12 mouse cellular contexts compared by ENCODE assay signal in the genomic region with DNA sequence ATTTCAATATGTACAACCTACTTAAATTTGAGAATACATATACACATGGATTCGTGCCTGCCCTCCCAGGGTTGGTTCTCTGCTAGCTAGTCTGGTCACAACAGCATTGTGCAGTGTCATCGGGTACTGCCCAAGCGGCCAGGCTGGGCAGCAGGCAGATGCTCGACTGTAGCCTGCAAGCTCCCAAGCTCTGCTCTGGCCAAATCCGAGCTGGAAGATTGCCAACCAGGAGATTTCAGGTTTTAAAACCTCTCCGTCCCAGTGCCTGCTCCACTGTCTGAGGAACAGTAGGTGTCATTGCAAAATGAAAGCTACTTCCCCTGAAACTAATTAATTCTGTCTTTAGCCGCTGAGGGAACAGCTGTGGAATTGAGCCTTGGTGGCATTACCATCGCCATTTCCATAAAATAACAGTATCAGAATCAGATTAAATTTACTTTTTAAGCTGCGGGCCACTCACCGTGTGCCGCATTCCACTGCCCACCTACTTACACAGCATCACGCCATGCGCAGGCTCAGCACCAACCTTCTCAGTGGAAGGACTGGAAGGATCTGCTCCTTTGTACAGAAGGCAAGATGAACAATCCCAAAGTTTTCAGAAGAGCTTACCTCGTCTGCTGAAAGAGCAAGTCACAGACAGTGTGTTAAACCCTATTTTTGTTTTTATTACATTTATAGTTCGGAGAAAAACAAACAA. TPM values are rescaled to one million over a fixed set of nuclear protein-coding genes. Genes with fewer than 3 reads are reported as not detected.
A peak's percentile ranks its signal among the peaks of the same experiment; 100 is the strongest.
DNase-seq lines count a peak whose midpoint lies in the region; ATAC-seq lines count a peak whose summit lies in the region.
"Had no signal": no experiment of that assay in that cellular context is flagged by ENCODE, and none has a peak within 500 bp of the region (broad histone marks: within the 10 kb centered on the region; RNA-seq: fewer than 3 reads in every experiment).

No protein-coding gene starts in this region.

- H3K36me3 ChIP-seq in neural tube, embryonic 13.5 days = no peaks in the 10 kb centered on the region

- peaks cover 30% of the 10 kb centered on the region for H3K27me3 ChIP-seq in neural tube, embryonic 13.5 days

- H3K4me3 ChIP-seq in neural tube, embryonic 13.5 days = no peak overlapping the region

- H3K4me2 ChIP-seq in neural tube, embryonic 13.5 days = peak overlapping the region; percentile 20; the same call in 1 of the 2 replicates
- H3K4me2 ChIP-seq: heart, embryonic 11.5 days had no signal

- H3K4me1 ChIP-seq in neural tube, embryonic 13.5 days (replicated peaks) = peaks cover 23% of the 10 kb centered on the region

- ATAC-seq in neural tube, embryonic 13.5 days (ENCODE audit: low read depth) = peak; percentile 53
- ATAC-seq in granulocyte monocyte progenitor cell, adult 5-6 weeks (replicated peaks; ENCODE audit: poor library complexity, severe bottlenecking) = peak; percentile 5; the same call in 1 of the 2 replicates
- ATAC-seq in megakaryocyte progenitor cell, adult 5-6 weeks (replicated peaks; ENCODE audit: poor library complexity) = no peak

- H3K9ac ChIP-seq in neural tube, embryonic 13.5 days = no peak overlapping the region

- no peaks in the 10 kb centered on the region for H3K9me3 ChIP-seq in neural tube, embryonic 13.5 days

- H3K27ac ChIP-seq in neural tube, embryonic 13.5 days (replicated peaks) = 0 out of 2 replicates have a peak overlapping the region, but pooled peaks have one; percentile 3

- WGBS in neural tube, embryonic 13.5 days = 53% methylated on average over 15 of the region's 15 CpGs

- peak; percentile 55 for DNase-seq in adrenal gland, postnatal 14 days
- DNase-seq in adrenal gland, postnatal 4 days (ENCODE audit: low spot score in 2 of 2) = no peak
- no peak for DNase-seq in neural tube, embryonic 10.5 days (ENCODE audit: extremely low spot score, low spot score)
- peak; percentile 91 for DNase-seq in retina, postnatal 1 day
- no peak for DNase-seq in gastrocnemius, postnatal 10 days
- DNase-seq: kidney, adult 2 months had no signal

RNA-seq across cellular contexts. Expression of a gene that starts 10.4 kb away (rescaled TPM):
- total RNA-seq in adrenal gland, postnatal 14 days (2021) = not detected in 2 replicates
- under 1 TPM in 1 of 2 experiments, not detected in 1; 0.20 TPM for total RNA-seq in adrenal gland, postnatal 4 days (2021)
- polyA plus RNA-seq in neural tube, embryonic 13.5 days (2015; fragmentation: Nextera tagmentation; extraction: Ambion mirVana) = 0.43 and 0.49 TPM in 2 replicates
- total RNA-seq in granulocyte monocyte progenitor cell, adult 5-6 weeks (2014; fragmentation: Nextera tagmentation) = not detected in 2 replicates
- not detected in 2 replicates for total RNA-seq in granulocyte monocyte progenitor cell, adult 5-6 weeks (2017)
- total RNA-seq in gastrocnemius, postnatal 10 days (2021) = not detected
- total RNA-seq in megakaryocyte progenitor cell, adult 5-6 weeks (2015) = not detected in 2 replicates
- not detected in 2 replicates for total RNA-seq in megakaryocyte progenitor cell, adult 5-6 weeks (2017)
- total RNA-seq: neutrophil, adult 5-6 weeks had no signal
- polyA plus RNA-seq: lung, embryonic 16.5 days had no signal

RNA-seq across cellular contexts. Expression of a gene that starts 21.9 kb away (rescaled TPM):
- 12.4 and 15.1 TPM in 2 replicates for total RNA-seq in adrenal gland, postnatal 14 days (2021)
- total RNA-seq in adrenal gland, postnatal 4 days (2021) = 10 to 100 TPM; 17.0 to 18.5 TPM
- polyA plus RNA-seq in neural tube, embryonic 13.5 days (2015; fragmentation: Nextera tagmentation; extraction: Ambion mirVana) = 10.6 and 11.3 TPM in 2 replicates
- total RNA-seq in granulocyte monocyte progenitor cell, adult 5-6 weeks (2014; fragmentation: Nextera tagmentation) = 5.4 and 19.9 TPM in 2 replicates
- total RNA-seq in granulocyte monocyte progenitor cell, adult 5-6 weeks (2017) = 5.8 and 11.2 TPM in 2 replicates
- total RNA-seq in gastrocnemius, postnatal 10 days (2021) = 1 to 10 TPM; 6.2 to 7.7 TPM
- 5.6 and 8.3 TPM in 2 replicates for total RNA-seq in megakaryocyte progenitor cell, adult 5-6 weeks (2015)
- 4.4 and 7.4 TPM in 2 replicates for total RNA-seq in megakaryocyte progenitor cell, adult 5-6 weeks (2017)

Comparison
In these comparisons a context has a peak if more than half of its experiments do, and no peak if none do; other contexts are left out.
1. DNase-seq: peak in adrenal gland, postnatal 14 days (single experiment) and retina, postnatal 1 day (single experiment); none in adrenal gland, postnatal 4 days (0 of 2), neural tube, embryonic 10.5 days (single experiment) and gastrocnemius, postnatal 10 days (single experiment).